Mouse (Mus musculus) ES-Bruce4 (cell line): Measurements from ENCODE around the gene Cbll1. TPM values are rescaled to one million over a fixed set of nuclear protein-coding genes. Genes with fewer than 3 reads are reported as not detected.

ENCODE experiments used
- H3K27ac ChIP-seq: 2 replicates; pipeline ENCODE4 v1.5.1; 2012; ENCODE audit warnings: low read length, inconsistent platforms; ENCODE audit not compliant: insufficient read depth
- H3K27me3 ChIP-seq: 2 replicates; pipeline ENCODE4 v1.6.1; 2012; ENCODE audit warnings: mild to moderate bottlenecking, low read length, inconsistent platforms; ENCODE audit not compliant: control insufficient read depth, poor library complexity, insufficient read depth, severe bottlenecking
- H3K36me3 ChIP-seq: 2 replicates; pipeline ENCODE4 v1.6.1; 2012; ENCODE audit warnings: inconsistent platforms, mild to moderate bottlenecking, low read length, moderate library complexity; ENCODE audit not compliant: control insufficient read depth, poor library complexity, insufficient read depth, severe bottlenecking
- H3K4me1 ChIP-seq: one replicate; pipeline ENCODE4 v1.8.1; 2011; ENCODE audit warnings: low read length; ENCODE audit not compliant: control insufficient read depth, insufficient read depth
- H3K4me3 ChIP-seq: 2 replicates; pipeline ENCODE4 v1.5.1; 2011; ENCODE audit warnings: low read depth, mild to moderate bottlenecking, low read length
- H3K9ac ChIP-seq: 2 replicates; pipeline ENCODE4 v1.6.1; 2012; ENCODE audit warnings: low read depth, mild to moderate bottlenecking, inconsistent platforms; ENCODE audit not compliant: poor library complexity, severe bottlenecking
- H3K9me3 ChIP-seq: replicated peaks from 2 replicates; pipeline ENCODE4 v1.6.1; 2012; ENCODE audit warnings: mild to moderate bottlenecking, low read length, inconsistent platforms; ENCODE audit not compliant: control insufficient read depth, poor library complexity, insufficient read depth, severe bottlenecking
- CTCF ChIP-seq: IDR thresholded peaks from one replicate; pipeline ENCODE4 v1.8.1; 2011; ENCODE audit warnings: low read depth, low read length
- EP300 ChIP-seq: IDR thresholded peaks from 2 replicates; pipeline ENCODE4 v1.6.1; 2011; ENCODE audit warnings: low read depth, low read length; ENCODE audit not compliant: insufficient read depth
- POLR2A ChIP-seq: IDR thresholded peaks from one replicate; pipeline ENCODE4 v1.8.1; 2011; ENCODE audit warnings: low read length; ENCODE audit not compliant: insufficient read depth
- polyA plus RNA-seq: library from polyadenylated mRNA; stranded (reverse); fragments of >200 nt; gene quantifications from 2 replicates; pipeline ENCODE4 v1.2.4, GENCODE M21; 2011; ENCODE audit warnings: low read depth; ENCODE audit not compliant: missing spikeins, insufficient read depth, insufficient read length

Gene Cbll1
- polyA plus RNA-seq, 1 experiment, result 45.3 TPM

DNA sequence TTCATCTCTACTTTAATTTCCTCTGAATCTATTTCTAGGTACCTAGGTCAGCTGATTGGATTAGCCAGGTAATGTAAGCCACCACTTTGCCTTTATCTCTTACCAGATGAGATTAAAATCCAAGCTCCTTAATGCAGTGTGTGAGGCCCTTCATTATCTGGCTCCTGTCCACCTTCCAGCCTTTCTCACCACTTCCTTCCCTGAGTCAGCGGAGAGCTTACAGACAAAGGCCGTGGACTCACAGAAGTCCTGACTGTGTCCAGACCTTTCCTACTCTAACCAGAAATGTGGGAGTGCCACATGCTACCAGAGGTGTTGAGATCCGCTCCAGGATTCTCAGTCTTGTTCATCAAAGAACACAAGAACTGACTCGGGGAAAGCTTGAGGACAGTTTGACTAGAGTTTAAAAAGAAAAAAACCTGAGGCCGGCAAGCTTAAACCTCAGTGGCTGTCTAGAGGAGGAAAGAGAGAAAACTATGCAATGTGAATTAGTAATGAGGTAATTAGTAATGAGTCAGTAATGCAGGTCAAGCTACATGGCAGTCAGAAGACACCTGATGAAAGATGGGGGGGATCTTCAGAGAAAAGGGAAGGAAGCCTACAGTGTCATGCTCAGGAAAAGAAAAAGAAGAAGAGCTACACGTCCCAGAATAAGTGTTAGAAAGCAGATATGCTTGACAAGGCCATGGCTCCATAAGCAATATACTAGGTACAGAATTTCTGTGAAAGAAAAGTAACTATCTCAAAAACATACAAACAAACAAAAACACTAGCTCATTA is 14.5 kb upstream of the Cbll1 start:
- no peaks in the 10 kb centered on the region for H3K9me3 ChIP-seq
- H3K36me3 ChIP-seq, result no peaks in the 10 kb centered on the region
- H3K27ac ChIP-seq, result no peak overlapping the region
- no peaks in the 10 kb centered on the region for H3K27me3 ChIP-seq
- no peak overlapping the region for H3K4me3 ChIP-seq
- no peak overlapping the region for H3K9ac ChIP-seq
- H3K4me1 ChIP-seq, result no peaks in the 10 kb centered on the region
- TF ChIP-seq POLR2A (no peak), EP300 (no peak)

DNA sequence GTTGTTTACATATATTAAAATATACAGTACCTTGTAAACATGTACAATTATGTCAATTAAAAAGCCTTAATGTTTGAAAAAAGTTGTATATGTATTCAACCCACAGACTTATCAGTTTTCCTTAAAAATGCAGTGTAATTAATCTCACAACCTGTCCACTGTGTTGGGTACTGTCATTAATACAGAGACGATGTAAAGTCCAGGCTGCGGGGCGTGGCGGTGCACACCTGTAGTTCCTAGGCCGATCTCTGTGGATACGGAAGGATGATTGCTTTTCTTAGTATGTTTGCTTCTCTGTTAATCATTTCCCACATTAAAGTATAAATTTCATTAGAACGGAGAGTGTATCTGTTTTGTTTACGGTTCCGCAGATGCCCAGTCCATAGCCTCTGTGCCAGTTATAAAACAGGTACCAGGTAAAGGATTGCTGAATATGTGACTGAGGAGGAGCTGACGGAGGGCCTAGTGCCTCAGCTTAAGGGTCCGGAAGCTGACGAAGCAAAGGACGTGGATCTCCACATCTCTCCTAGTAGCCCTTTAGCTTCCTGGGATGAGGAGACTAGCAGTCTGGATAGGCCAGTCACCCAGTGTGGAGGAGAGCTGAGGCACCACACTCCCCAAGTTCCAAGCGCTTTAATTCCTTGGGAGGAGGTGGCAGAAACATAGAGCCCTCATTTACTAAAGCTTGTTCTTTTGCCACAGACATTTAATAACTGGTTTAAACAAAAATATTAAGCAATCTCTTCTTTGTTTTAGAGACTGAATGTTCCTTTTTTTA is 13.4 kb upstream of the Cbll1 start:
- Histone ChIP-seq H3K9ac (no peak overlapping the region), H3K4me1 (no peaks in the 10 kb centered on the region), H3K27me3 (no peaks in the 10 kb centered on the region), H3K9me3 (no peaks in the 10 kb centered on the region), H3K36me3 (no peaks in the 10 kb centered on the region), H3K4me3 (no peak overlapping the region), H3K27ac (no peak overlapping the region)
- TF ChIP-seq EP300 (no peak), CTCF (no peak), POLR2A (no peak)

GRCm38 (mm10) chr12:31511218-31511617 is 11.8 kb upstream of the Cbll1 start:
- Histone ChIP-seq H3K9me3 (no peaks in the 10 kb centered on the region), H3K36me3 (no peaks in the 10 kb centered on the region), H3K27me3 (no peaks in the 10 kb centered on the region), H3K4me1 (no peaks in the 10 kb centered on the region), H3K9ac (no peak overlapping the region), H3K27ac (no peak overlapping the region), H3K4me3 (no peak overlapping the region)
- TF ChIP-seq POLR2A, result no peak
- no peak for TF ChIP-seq EP300
- no peak for TF ChIP-seq CTCF

GRCm38 (mm10) chr12:31508496-31508895 is 9.1 kb upstream of the Cbll1 start:
- Histone ChIP-seq H3K9me3 (no peaks in the 10 kb centered on the region), H3K27me3 (no peaks in the 10 kb centered on the region), H3K4me3 (no peak overlapping the region), H3K27ac (no peak overlapping the region), H3K4me1 (no peaks in the 10 kb centered on the region), H3K36me3 (no peaks in the 10 kb centered on the region), H3K9ac (no peak overlapping the region)
- no peak for TF ChIP-seq CTCF
- TF ChIP-seq EP300, result no peak
- TF ChIP-seq POLR2A, result no peak

DNA sequence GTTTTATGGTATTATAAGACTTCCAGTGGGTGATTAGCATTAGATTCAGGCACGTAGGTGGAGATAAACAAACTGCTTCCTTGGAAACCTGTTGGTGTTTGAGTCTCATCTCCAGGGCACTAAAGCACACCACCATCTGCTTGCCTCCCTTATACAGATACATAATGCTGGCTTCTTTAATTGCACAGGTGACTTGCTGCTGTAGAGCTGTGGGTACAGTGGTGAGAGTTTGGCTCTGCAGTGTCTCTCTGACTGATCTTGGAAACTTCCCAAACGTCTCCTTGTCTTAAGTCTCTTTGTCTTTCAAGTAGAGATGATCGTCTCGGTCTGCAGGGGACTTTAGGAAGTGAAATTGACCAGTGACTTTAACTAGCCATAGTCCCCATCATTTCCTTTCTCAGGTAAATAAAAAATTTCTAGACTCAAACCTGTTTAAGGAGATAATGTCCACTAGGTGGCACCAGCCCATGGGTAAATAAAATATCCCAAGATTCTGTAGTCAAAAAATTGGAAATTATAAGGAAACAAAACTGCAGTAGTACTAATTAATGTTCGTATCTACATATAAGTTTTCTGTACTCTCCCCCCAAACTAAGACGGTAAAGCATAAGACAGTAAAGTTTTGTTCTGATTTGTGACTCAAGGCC is 8.4 kb upstream of the Cbll1 start:
- Histone ChIP-seq H3K9me3 (no peaks in the 10 kb centered on the region), H3K27me3 (no peaks in the 10 kb centered on the region), H3K9ac (no peak overlapping the region), H3K4me1 (no peaks in the 10 kb centered on the region), H3K36me3 (no peaks in the 10 kb centered on the region), H3K27ac (no peak overlapping the region), H3K4me3 (no peak overlapping the region)
- TF ChIP-seq POLR2A, result no peak
- TF ChIP-seq CTCF, result peak; percentile 19
